Mouse (Mus musculus): ENCODE data around the gene Washc4. TPM values are rescaled to one million over a fixed set of nuclear protein-coding genes. Genes with fewer than 3 reads are reported as not detected.

Gene Washc4
- total RNA-seq, 1 experiment: 38.2 TPM

GRCm38 (mm10) chr10:83636191-83636590 is 92.6 kb downstream of the Washc4 start:
- TF ChIP-seq HCFC1 (IDR thresholded peaks at IDR 0.05; ENCODE audit: borderline replicate concordance, insufficient read depth, low read length): no peak
- no peak for DNase-seq (ENCODE audit: low read depth, low spot score)
- H3K36me3 ChIP-seq (ENCODE audit: control insufficient read depth, insufficient read depth, low read length, poor library complexity, severe bottlenecking): no peaks in the 10 kb centered on the region; the same call in 1 of the 2 replicates
- no peak overlapping the region for H3K27ac ChIP-seq (ENCODE audit: insufficient read depth, low read depth, low read length, poor library complexity, severe bottlenecking)
- in situ Hi-C loops (cut with MboI; ENCODE audit: low sequenced_read_pairs in 2 of 2, unreplicated experiment in 2 of 2): no loop called here
- no peaks in the 10 kb centered on the region for H3K9me3 ChIP-seq (ENCODE audit: control insufficient read depth, insufficient read depth, low read depth, low read length)
- H3K4me1 ChIP-seq (ENCODE audit: control insufficient read depth in 2 of 2, insufficient read depth in 2 of 2, low read length in 2 of 2, poor library complexity in 1 of 2): no peaks in the 10 kb centered on the region
- H3K4me3 ChIP-seq (ENCODE audit: insufficient read depth in 1 of 2, low read depth in 1 of 2, low read length in 2 of 2, poor library complexity in 1 of 2, severe bottlenecking in 1 of 2): no peak overlapping the region
- no peak overlapping the region for H3K9ac ChIP-seq (ENCODE audit: insufficient read depth, low read depth, low read length, poor library complexity, severe bottlenecking)

DNA sequence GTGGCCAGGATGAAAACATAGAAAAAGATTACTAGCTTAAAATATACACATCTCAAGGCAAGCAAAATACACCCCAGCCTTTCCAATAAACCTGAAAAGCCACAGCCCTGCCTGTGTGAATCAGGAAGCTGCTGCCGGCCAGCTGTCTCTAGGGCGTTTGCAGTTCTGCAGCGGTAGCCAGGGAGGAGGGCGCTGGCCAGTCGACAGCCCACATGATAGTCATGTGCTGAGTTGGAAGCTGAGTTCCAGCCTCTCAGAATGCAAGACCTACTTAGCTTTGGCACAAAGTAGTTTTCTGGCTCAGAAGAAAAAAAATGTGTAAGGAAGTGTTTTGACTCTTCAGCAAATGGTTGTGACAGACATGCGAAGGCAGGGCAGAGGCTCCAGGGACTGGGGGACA is 93.7 kb downstream of the Washc4 start:
- in situ Hi-C loops (cut with MboI; ENCODE audit: low sequenced_read_pairs in 2 of 2, unreplicated experiment in 2 of 2): no loop called here
- no peaks in the 10 kb centered on the region for H3K4me1 ChIP-seq (ENCODE audit: control insufficient read depth in 2 of 2, insufficient read depth in 2 of 2, low read length in 2 of 2, poor library complexity in 1 of 2)
- H3K9me3 ChIP-seq (ENCODE audit: control insufficient read depth, insufficient read depth, low read depth, low read length): no peaks in the 10 kb centered on the region
- no peaks in the 10 kb centered on the region; the same call in 1 of the 2 replicates for H3K36me3 ChIP-seq (ENCODE audit: control insufficient read depth, insufficient read depth, low read length, poor library complexity, severe bottlenecking)
- H3K27ac ChIP-seq (ENCODE audit: insufficient read depth, low read depth, low read length, poor library complexity, severe bottlenecking): no peak overlapping the region
- no peak overlapping the region for H3K4me3 ChIP-seq (ENCODE audit: insufficient read depth in 1 of 2, low read depth in 1 of 2, low read length in 2 of 2, poor library complexity in 1 of 2, severe bottlenecking in 1 of 2)
- TF ChIP-seq HCFC1 (IDR thresholded peaks at IDR 0.05; ENCODE audit: borderline replicate concordance, insufficient read depth, low read length) (no peak), ZNF384 (IDR thresholded peaks at IDR 0.05; ENCODE audit: low read depth, low read length) (no peak), MAFK (IDR thresholded peaks at IDR 0.05; ENCODE audit: insufficient read depth, low read depth, low read length) (no peak), CHD2 (IDR thresholded peaks at IDR 0.05; ENCODE audit: low read depth, low read length) (no peak), ZC3H11A (IDR thresholded peaks at IDR 0.05; ENCODE audit: borderline replicate concordance, low read depth, low read length) (no peak)
- no peak for DNase-seq (ENCODE audit: low read depth, low spot score)
- no peak overlapping the region for H3K9ac ChIP-seq (ENCODE audit: insufficient read depth, low read depth, low read length, poor library complexity, severe bottlenecking)

GRCm38 (mm10) chr10:83639881-83640386 is 96.4 kb downstream of the Washc4 start:
- no peak for TF ChIP-seq MAFK (IDR thresholded peaks at IDR 0.05; ENCODE audit: insufficient read depth, low read depth, low read length)
- TF ChIP-seq HCFC1 (IDR thresholded peaks at IDR 0.05; ENCODE audit: borderline replicate concordance, insufficient read depth, low read length): no peak
- TF ChIP-seq CHD2 (IDR thresholded peaks at IDR 0.05; ENCODE audit: low read depth, low read length): no peak
- TF ChIP-seq ZC3H11A (IDR thresholded peaks at IDR 0.05; ENCODE audit: borderline replicate concordance, low read depth, low read length): no peak
- TF ChIP-seq ZNF384 (IDR thresholded peaks at IDR 0.05; ENCODE audit: low read depth, low read length): no peak
- no peak for DNase-seq (ENCODE audit: low read depth, low spot score)
- Histone ChIP-seq H3K9ac (ENCODE audit: insufficient read depth, low read depth, low read length, poor library complexity, severe bottlenecking) (no peak overlapping the region), H3K9me3 (ENCODE audit: control insufficient read depth, insufficient read depth, low read depth, low read length) (no peaks in the 10 kb centered on the region), H3K4me3 (ENCODE audit: insufficient read depth in 1 of 2, low read depth in 1 of 2, low read length in 2 of 2, poor library complexity in 1 of 2, severe bottlenecking in 1 of 2) (no peak overlapping the region), H3K27ac (ENCODE audit: insufficient read depth, low read depth, low read length, poor library complexity, severe bottlenecking) (no peak overlapping the region), H3K36me3 (ENCODE audit: control insufficient read depth, insufficient read depth, low read length, poor library complexity, severe bottlenecking) (no peaks in the 10 kb centered on the region; the same call in 1 of the 2 replicates), H3K4me1 (ENCODE audit: control insufficient read depth in 2 of 2, insufficient read depth in 2 of 2, low read length in 2 of 2, poor library complexity in 1 of 2) (no peaks in the 10 kb centered on the region)
- in situ Hi-C loops (cut with MboI; ENCODE audit: low sequenced_read_pairs in 2 of 2, unreplicated experiment in 2 of 2): no loop called here

- in situ Hi-C loops (cut with MboI; ENCODE audit: low sequenced_read_pairs in 2 of 2, unreplicated experiment in 2 of 2): no loop called here
Observed at GRCm38 (mm10) chr10:83641641-83642040, 98.1 kb downstream of the Washc4 start.

GRCm38 (mm10) chr10:83644167-83644566 is 100.6 kb downstream of the Washc4 start:
- no peak overlapping the region for H3K4me3 ChIP-seq (ENCODE audit: insufficient read depth in 1 of 2, low read depth in 1 of 2, low read length in 2 of 2, poor library complexity in 1 of 2, severe bottlenecking in 1 of 2)
- peaks cover 2 to 4% of the 10 kb centered on the region in 2 experiments; a peak in 1 of 4 replicates for H3K4me1 ChIP-seq (ENCODE audit: control insufficient read depth in 2 of 2, insufficient read depth in 2 of 2, low read length in 2 of 2, poor library complexity in 1 of 2)
- no peak for DNase-seq (ENCODE audit: low read depth, low spot score)
- H3K9ac ChIP-seq (ENCODE audit: insufficient read depth, low read depth, low read length, poor library complexity, severe bottlenecking): no peak overlapping the region
- in situ Hi-C loops (cut with MboI; ENCODE audit: low sequenced_read_pairs in 2 of 2, unreplicated experiment in 2 of 2): no loop called here
- TF ChIP-seq ZC3H11A (IDR thresholded peaks at IDR 0.05; ENCODE audit: borderline replicate concordance, low read depth, low read length) (no peak), ZNF384 (IDR thresholded peaks at IDR 0.05; ENCODE audit: low read depth, low read length) (no peak), CHD2 (IDR thresholded peaks at IDR 0.05; ENCODE audit: low read depth, low read length) (no peak), MAFK (IDR thresholded peaks at IDR 0.05; ENCODE audit: insufficient read depth, low read depth, low read length) (no peak), HCFC1 (IDR thresholded peaks at IDR 0.05; ENCODE audit: borderline replicate concordance, insufficient read depth, low read length) (no peak)
- H3K9me3 ChIP-seq (ENCODE audit: control insufficient read depth, insufficient read depth, low read depth, low read length): no peaks in the 10 kb centered on the region
- H3K27ac ChIP-seq (ENCODE audit: insufficient read depth, low read depth, low read length, poor library complexity, severe bottlenecking): no peak overlapping the region
- no peaks in the 10 kb centered on the region; the same call in 1 of the 2 replicates for H3K36me3 ChIP-seq (ENCODE audit: control insufficient read depth, insufficient read depth, low read length, poor library complexity, severe bottlenecking)

More at GRCm38 (mm10) chr10:83641641-83642040, 98.1 kb downstream of the Washc4 start:
- peaks cover 1 to 3% of the 10 kb centered on the region in 2 experiments; a peak in 1 of 4 replicates for H3K4me1 ChIP-seq (ENCODE audit: control insufficient read depth in 2 of 2, insufficient read depth in 2 of 2, low read length in 2 of 2, poor library complexity in 1 of 2)
- no peak overlapping the region for H3K27ac ChIP-seq (ENCODE audit: insufficient read depth, low read depth, low read length, poor library complexity, severe bottlenecking)
- no peak for DNase-seq (ENCODE audit: low read depth, low spot score)
- no peak overlapping the region for H3K4me3 ChIP-seq (ENCODE audit: insufficient read depth in 1 of 2, low read depth in 1 of 2, low read length in 2 of 2, poor library complexity in 1 of 2, severe bottlenecking in 1 of 2)
- H3K9ac ChIP-seq (ENCODE audit: insufficient read depth, low read depth, low read length, poor library complexity, severe bottlenecking): no peak overlapping the region
- no peaks in the 10 kb centered on the region; the same call in 1 of the 2 replicates for H3K36me3 ChIP-seq (ENCODE audit: control insufficient read depth, insufficient read depth, low read length, poor library complexity, severe bottlenecking)
- TF ChIP-seq MAFK (IDR thresholded peaks at IDR 0.05; ENCODE audit: insufficient read depth, low read depth, low read length) (no peak), ZC3H11A (IDR thresholded peaks at IDR 0.05; ENCODE audit: borderline replicate concordance, low read depth, low read length) (no peak), CHD2 (IDR thresholded peaks at IDR 0.05; ENCODE audit: low read depth, low read length) (no peak), ZNF384 (IDR thresholded peaks at IDR 0.05; ENCODE audit: low read depth, low read length) (no peak), HCFC1 (IDR thresholded peaks at IDR 0.05; ENCODE audit: borderline replicate concordance, insufficient read depth, low read length) (no peak)
- H3K9me3 ChIP-seq (ENCODE audit: control insufficient read depth, insufficient read depth, low read depth, low read length): no peaks in the 10 kb centered on the region
